Mouse (Mus musculus) limb, embryonic 10.5 days (tissue): Measurements from ENCODE around the gene Olfr1212. TPM values are rescaled to one million over a fixed set of nuclear protein-coding genes. Genes with fewer than 3 reads are reported as not detected.

Source experiments
- DNase-seq: peaks from one replicate; pipeline ENCODE4 v3.0.0-alpha.2; 2017; ENCODE audit warnings: low spot score
- H3K27ac ChIP-seq: fragments of 300-500 bp; sonication (generic); 2 replicates; pipeline ENCODE4 v1.5.1; 2016; ENCODE audit warnings: mild to moderate bottlenecking
- H3K27me3 ChIP-seq: fragments of 300-500 bp; sonication (generic); 2 replicates; pipeline ENCODE4 v1.6.1; 2016; ENCODE audit warnings: low read depth, mild to moderate bottlenecking; ENCODE audit not compliant: poor library complexity, severe bottlenecking
- H3K36me3 ChIP-seq: fragments of 300-500 bp; sonication (generic); 2 replicates; pipeline ENCODE4 v1.6.1; 2016; ENCODE audit warnings: mild to moderate bottlenecking, moderate library complexity
- H3K4me1 ChIP-seq: fragments of 300-500 bp; sonication (generic); 2 replicates; pipeline ENCODE4 v1.6.1; 2016
- H3K4me3 ChIP-seq: fragments of 300-500 bp; sonication (generic); 2 replicates; pipeline ENCODE4 v1.5.1; 2016; ENCODE audit warnings: mild to moderate bottlenecking, moderate library complexity
- H3K9me3 ChIP-seq: fragments of 300-500 bp; sonication (generic); replicated peaks from 2 replicates; pipeline ENCODE4 v1.6.1; 2016; ENCODE audit warnings: mild to moderate bottlenecking
- WGBS: fragments of 180-500 bp; shearing (Covaris S2); methylation state at CpG from one replicate; pipeline ENCODE4 v1.1.7; 2016; 5-methylcytosine and 5-hydroxymethylcytosine counted together
- polyA plus RNA-seq: library from polyadenylated mRNA; unstranded; fragments of >200 nt; fragmentation: Nextera tagmentation; extraction: Ambion mirVana; gene quantifications from 2 replicates; pipeline ENCODE4 v1.2.1, GENCODE M21; 2016

Olfr1212 gene
- polyA plus RNA-seq: not detected in 2 replicates

- H3K36me3 ChIP-seq: no peaks in the 10 kb centered on the region
- no peaks in the 10 kb centered on the region for H3K9me3 ChIP-seq
- no peaks in the 10 kb centered on the region for H3K27me3 ChIP-seq
- no peaks in the 10 kb centered on the region for H3K4me1 ChIP-seq
- H3K4me3 ChIP-seq: no peak within 1 kb of the TSS
- DNase-seq: no peak
- no peak within 1 kb of the TSS for H3K27ac ChIP-seq
Observed at GRCm38 (mm10) chr2:88953669-88954068, at the start of gene Olfr1212. Gene Olfr1212, plus strand, starts transcription at chr2:88953969.

GRCm38 (mm10) chr2:88915057-88915456, 38.7 kb upstream of the Olfr1212 start, which contains the start of gene Olfr1209:
Gene Olfr1209, minus strand, starts transcription at chr2:88915157.
- H3K4me3 ChIP-seq: no peak within 1 kb of the TSS
- H3K36me3 ChIP-seq: no peaks in the 10 kb centered on the region
- 93% methylated on average over 3 of the region's 3 CpGs for WGBS
- no peaks in the 10 kb centered on the region for H3K27me3 ChIP-seq
- DNase-seq: no peak
- no peaks in the 10 kb centered on the region for H3K4me1 ChIP-seq
- no peak within 1 kb of the TSS for H3K27ac ChIP-seq
- no peaks in the 10 kb centered on the region for H3K9me3 ChIP-seq

DNA sequence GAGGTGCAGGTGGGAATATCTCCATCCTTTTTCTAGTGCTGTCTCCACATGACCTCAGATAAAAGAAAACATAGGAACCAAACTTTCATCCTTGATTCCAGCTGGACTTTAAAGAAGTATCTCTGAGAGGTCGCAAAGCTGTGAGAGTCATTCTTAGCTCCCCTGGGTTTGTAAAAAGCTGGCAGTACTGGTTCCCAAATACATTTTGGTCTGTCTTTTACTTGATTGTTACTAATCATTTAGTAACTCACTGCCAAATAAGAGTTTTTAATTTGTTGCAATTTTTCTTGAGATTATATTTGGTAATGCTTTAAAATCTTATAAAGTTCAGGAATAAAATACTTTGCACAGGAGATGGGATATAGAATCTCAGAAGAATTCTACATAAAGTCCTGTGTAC, 15.8 kb upstream of the Olfr1212 start, which contains the start of gene Olfr1211:
TSS of gene Olfr1211 (minus strand) at position 101 of the 400 bp plus-strand sequence.
- no peaks in the 10 kb centered on the region for H3K27me3 ChIP-seq
- whole genome bisulfite sequencing: 95% methylated on average over 1 of the region's 1 CpGs

DNA sequence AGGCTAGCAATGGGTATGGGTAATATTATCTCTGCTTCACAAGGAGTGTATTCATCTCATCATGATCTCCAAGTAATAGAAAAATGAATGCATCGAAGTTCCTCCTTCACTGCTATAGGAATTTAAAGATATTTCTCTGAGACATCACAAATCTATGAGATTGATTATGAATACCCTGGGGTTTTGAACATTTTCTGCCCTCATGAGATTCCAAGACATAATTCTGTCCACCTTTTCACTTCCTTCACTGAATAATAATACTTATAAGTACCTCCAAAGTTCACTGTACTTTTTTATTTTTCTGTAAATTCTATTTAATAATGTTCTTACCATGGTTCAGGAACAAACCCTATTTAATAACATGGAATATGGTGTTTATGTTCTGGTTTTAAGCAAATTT, 26.4 kb downstream of the Olfr1212 start, which contains the start of gene Gm13762:
TSS of gene Gm13762 (minus strand) at position 101 of the 400 bp plus-strand sequence.
- Histone ChIP-seq H3K9me3 (no peaks in the 10 kb centered on the region), H3K36me3 (no peaks in the 10 kb centered on the region), H3K27ac (no peak within 1 kb of the TSS), H3K4me3 (no peak within 1 kb of the TSS), H3K27me3 (no peaks in the 10 kb centered on the region), H3K4me1 (no peaks in the 10 kb centered on the region)
- 93% methylated on average over 1 of the region's 1 CpGs for WGBS
- no peak for DNase-seq

More for the DNA sequence above, 15.8 kb upstream of the Olfr1212 start, which contains the start of gene Olfr1211:
- H3K4me1 ChIP-seq: no peaks in the 10 kb centered on the region
- H3K27ac ChIP-seq: no peak within 1 kb of the TSS
- H3K9me3 ChIP-seq: no peaks in the 10 kb centered on the region
- no peaks in the 10 kb centered on the region for H3K36me3 ChIP-seq
- DNase-seq: no peak
- H3K4me3 ChIP-seq: no peak within 1 kb of the TSS

DNA sequence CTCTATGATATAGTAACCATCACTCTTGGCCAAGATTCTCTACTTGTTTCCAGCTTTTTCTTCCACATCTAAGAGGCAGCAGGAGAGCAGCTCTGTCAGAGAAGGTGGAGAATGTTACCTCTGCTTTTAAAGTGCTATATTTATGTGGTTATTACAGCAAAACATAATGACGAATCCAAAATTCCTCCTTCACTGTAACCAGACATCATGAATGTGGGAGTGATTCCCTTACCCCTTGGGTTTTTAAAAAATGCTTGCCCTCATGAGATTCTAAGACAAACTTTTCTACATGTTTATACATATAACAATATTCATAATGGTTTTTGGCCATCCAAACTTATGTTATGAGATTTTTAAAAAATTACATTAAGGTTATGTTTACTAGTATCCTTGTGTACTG, 38.8 kb downstream of the Olfr1212 start, which contains the start of gene Olfr1214:
TSS of gene Olfr1214 (minus strand) at position 101 of the 400 bp plus-strand sequence.
- H3K36me3 ChIP-seq: no peaks in the 10 kb centered on the region
- no peak within 1 kb of the TSS for H3K27ac ChIP-seq
- no peak for DNase-seq
- H3K27me3 ChIP-seq: no peaks in the 10 kb centered on the region
- H3K9me3 ChIP-seq: no peaks in the 10 kb centered on the region
- H3K4me3 ChIP-seq: no peak within 1 kb of the TSS
- WGBS: 89% methylated on average over 1 of the region's 1 CpGs
- H3K4me1 ChIP-seq: no peaks in the 10 kb centered on the region

GRCm38 (mm10) chr2:89006873-89007272, 53.1 kb downstream of the Olfr1212 start, which contains the start of gene Olfr1215:
Gene Olfr1215, minus strand, starts transcription at chr2:89006973.
- WGBS: 80% methylated on average over 2 of the region's 2 CpGs
- no peaks in the 10 kb centered on the region for H3K36me3 ChIP-seq
- no peaks in the 10 kb centered on the region for H3K4me1 ChIP-seq
- no peak within 1 kb of the TSS for H3K4me3 ChIP-seq
- no peak for DNase-seq
- H3K27me3 ChIP-seq: no peaks in the 10 kb centered on the region
- H3K9me3 ChIP-seq: no peaks in the 10 kb centered on the region
- no peak within 1 kb of the TSS for H3K27ac ChIP-seq

Other genes starting within 250 kb of the Olfr1212 start
- not detected in 2 replicates for gene Olfr1196, start 249.4 kb upstream of the Olfr1212 start, polyA plus RNA-seq
- gene Olfr1197, start 221.6 kb upstream of the Olfr1212 start, polyA plus RNA-seq: not detected in 2 replicates
- gene Olfr1198, start 202.6 kb upstream of the Olfr1212 start, polyA plus RNA-seq: not detected in 2 replicates
- not detected in 2 replicates for gene Olfr1199, start 193.5 kb upstream of the Olfr1212 start, polyA plus RNA-seq
- gene Olfr1200, start 183.5 kb upstream of the Olfr1212 start, polyA plus RNA-seq: not detected in 2 replicates
- not detected in 2 replicates for gene Olfr1201, start 160.9 kb upstream of the Olfr1212 start, polyA plus RNA-seq
- gene Olfr1202, start 139.5 kb upstream of the Olfr1212 start, polyA plus RNA-seq: 0.04 TPM in 2 replicates
- gene Olfr1205, start 124.2 kb upstream of the Olfr1212 start, polyA plus RNA-seq: not detected in 2 replicates
- not detected in 2 replicates for gene Olfr1204, start 104.7 kb upstream of the Olfr1212 start, polyA plus RNA-seq
- not detected in 2 replicates for gene Olfr1206, start 90.7 kb upstream of the Olfr1212 start, polyA plus RNA-seq
- not detected in 2 replicates for gene Olfr1208, start 51.7 kb upstream of the Olfr1212 start, polyA plus RNA-seq
- not detected in 2 replicates for gene Olfr1209, start 38.8 kb upstream of the Olfr1212 start, polyA plus RNA-seq
- gene Olfr1211, start 15.9 kb upstream of the Olfr1212 start, polyA plus RNA-seq: not detected in 2 replicates
- not detected in 2 replicates for gene Gm13762, start 26.3 kb downstream of the Olfr1212 start, polyA plus RNA-seq
- gene Olfr1214, start 38.7 kb downstream of the Olfr1212 start, polyA plus RNA-seq: not detected in 2 replicates
- gene Olfr1215, start 53.0 kb downstream of the Olfr1212 start, polyA plus RNA-seq: not detected in 2 replicates
- gene Olfr1216, start 64.4 kb downstream of the Olfr1212 start, polyA plus RNA-seq: not detected in 2 replicates
- gene Olfr1217, start 78.1 kb downstream of the Olfr1212 start, polyA plus RNA-seq: not detected in 2 replicates
- gene Olfr1218, start 107.2 kb downstream of the Olfr1212 start, polyA plus RNA-seq: not detected in 2 replicates
- not detected in 2 replicates for gene Olfr1219, start 129.5 kb downstream of the Olfr1212 start, polyA plus RNA-seq
- gene Olfr1220, start 152.9 kb downstream of the Olfr1212 start, polyA plus RNA-seq: not detected in 2 replicates
- not detected in 2 replicates for gene Olfr1221, start 163.3 kb downstream of the Olfr1212 start, polyA plus RNA-seq
- not detected in 2 replicates for gene Olfr1222, start 179.1 kb downstream of the Olfr1212 start, polyA plus RNA-seq
- not detected in 2 replicates for gene Olfr1223, start 197.6 kb downstream of the Olfr1212 start, polyA plus RNA-seq
- gene Olfr1224-ps1, start 210.1 kb downstream of the Olfr1212 start, polyA plus RNA-seq: not detected in 2 replicates
- not detected in 2 replicates for gene Olfr1225, start 220.7 kb downstream of the Olfr1212 start, polyA plus RNA-seq
- not detected in 2 replicates for gene Olfr1226, start 246.1 kb downstream of the Olfr1212 start, polyA plus RNA-seq